Mouse (Mus musculus): ENCODE data around the gene Dnah12. TPM values are rescaled to one million over a fixed set of nuclear protein-coding genes. Genes with fewer than 3 reads are reported as not detected.
"Not testable (repeated sequence)": the region's sequence is repeated elsewhere in the genome, so short reads cannot be mapped to it uniquely, and the experiment has no call there.

Gene Dnah12
- polyA plus RNA-seq, 1 experiment from 2014 or later, result 0.06 TPM

DNA sequence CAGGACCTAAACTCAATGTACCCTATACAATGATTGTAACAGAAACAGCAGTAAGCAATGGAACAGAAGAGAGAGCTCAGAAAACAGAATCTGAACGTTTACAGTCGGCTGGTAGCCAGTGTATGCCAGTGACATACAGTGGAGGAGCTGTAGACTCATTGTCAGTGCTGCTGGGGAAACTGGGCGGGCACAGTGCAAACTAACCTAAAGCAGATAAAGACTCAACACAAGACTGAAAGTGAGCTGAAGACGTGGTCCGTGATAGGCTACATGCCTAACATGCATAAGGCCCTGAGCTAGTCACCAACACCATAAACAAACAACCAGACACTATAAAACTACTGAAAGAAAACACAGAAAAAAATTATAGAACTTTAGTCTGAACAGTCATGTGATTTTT is 188.6 kb downstream of the Dnah12 start:
- H3K27ac ChIP-seq, result no peak overlapping the region
- no peak for ATAC-seq (ENCODE audit: insufficient number of reproducible peaks, insufficient read depth, low FRiP score, low TSS enrichment, low read depth)
- H3K4me2 ChIP-seq, result no peak overlapping the region
- H3K36me3 ChIP-seq, result no peaks in the 10 kb centered on the region
- H3K27me3 ChIP-seq, result no peaks in the 10 kb centered on the region
- 85% methylated on average over 5 of the region's 5 CpGs for WGBS
- no peaks in the 10 kb centered on the region for H3K9me3 ChIP-seq
- H3K4me1 ChIP-seq (replicated peaks), result no peaks in the 10 kb centered on the region
- no peak overlapping the region for H3K9ac ChIP-seq (replicated peaks)
- no peak overlapping the region for H3K4me3 ChIP-seq (replicated peaks)

DNA sequence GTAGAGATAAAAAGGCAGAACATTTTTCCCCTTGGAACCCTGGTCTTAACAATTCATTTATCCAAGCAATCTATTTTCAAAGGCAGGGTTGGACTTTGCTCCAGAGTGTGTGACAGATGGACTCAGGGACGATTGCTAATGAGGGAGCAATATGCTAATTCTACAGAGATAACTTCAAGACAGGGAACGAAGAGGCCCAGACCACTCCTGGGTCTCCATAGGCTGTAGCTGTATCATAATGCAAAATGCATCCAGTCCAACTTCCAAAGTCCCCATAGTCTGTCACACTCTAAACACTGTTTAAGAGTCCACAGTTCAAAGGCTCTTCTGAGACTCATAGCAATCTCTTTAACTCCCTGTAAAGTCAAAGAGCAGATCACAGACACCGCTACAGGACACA is 194.2 kb downstream of the Dnah12 start:
- no peak overlapping the region for H3K9ac ChIP-seq (replicated peaks)
- H3K4me2 ChIP-seq, result no peak overlapping the region
- H3K4me3 ChIP-seq (replicated peaks), result no peak overlapping the region
- H3K4me1 ChIP-seq (replicated peaks), result no peaks in the 10 kb centered on the region
- H3K36me3 ChIP-seq, result no peaks in the 10 kb centered on the region
- no peak overlapping the region for H3K27ac ChIP-seq
- WGBS, result 77% methylated on average over 3 of the region's 3 CpGs
- ATAC-seq (ENCODE audit: insufficient number of reproducible peaks, insufficient read depth, low FRiP score, low TSS enrichment, low read depth), result no peak
- no peaks in the 10 kb centered on the region for H3K9me3 ChIP-seq
- H3K27me3 ChIP-seq, result no peaks in the 10 kb centered on the region

DNA sequence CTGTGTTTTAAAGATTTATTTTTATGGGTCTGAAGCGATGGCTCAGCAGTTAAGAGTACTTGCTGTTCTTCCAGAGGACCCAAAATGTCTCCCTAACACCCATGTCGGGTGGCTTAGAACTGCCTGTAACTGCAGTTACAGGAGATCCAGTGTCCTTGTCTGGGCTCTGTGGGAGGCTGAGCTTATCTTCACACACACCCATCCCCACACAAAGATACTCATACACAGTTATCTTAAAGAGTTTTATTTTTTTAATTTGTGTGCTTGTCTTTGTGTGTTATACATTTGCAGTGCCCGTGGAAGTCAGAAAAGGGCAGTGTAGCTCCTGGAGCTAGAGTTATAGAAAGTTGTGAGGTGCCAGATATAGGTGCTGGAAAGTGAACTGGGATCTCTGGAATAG is 197.7 kb downstream of the Dnah12 start:
- Histone ChIP-seq H3K27ac (no peak overlapping the region), H3K4me1 (replicated peaks) (no peaks in the 10 kb centered on the region), H3K36me3 (no peaks in the 10 kb centered on the region), H3K4me2 (no peak overlapping the region), H3K4me3 (replicated peaks) (no peak overlapping the region), H3K27me3 (no peaks in the 10 kb centered on the region), H3K9me3 (no peaks in the 10 kb centered on the region), H3K9ac (replicated peaks) (no peak overlapping the region)
- no peak for ATAC-seq (ENCODE audit: insufficient number of reproducible peaks, insufficient read depth, low FRiP score, low TSS enrichment, low read depth)
- 88% methylated on average over 3 of the region's 3 CpGs for WGBS

DNA sequence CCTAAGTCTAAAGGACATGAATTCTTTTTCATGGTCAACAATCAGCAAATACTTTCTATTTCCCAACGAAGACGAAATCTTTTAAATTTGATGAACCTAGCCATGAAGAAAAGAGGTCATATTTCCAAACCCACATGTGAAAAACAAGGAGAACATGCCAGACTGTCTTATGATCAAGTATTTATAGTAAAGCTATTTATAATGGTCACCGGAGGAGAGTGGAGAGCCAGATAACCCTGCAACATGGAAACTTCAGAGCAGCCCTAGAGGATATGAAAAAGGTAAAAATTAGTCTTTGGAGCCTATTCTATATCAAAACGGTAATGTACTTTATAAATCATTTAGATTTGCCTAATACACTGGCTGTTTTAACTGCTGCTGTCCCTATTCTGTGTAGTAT is 201.3 kb downstream of the Dnah12 start, which contains the start of gene Asb14:
TSS of gene Asb14 (plus strand) at position 166 of the 400 bp plus-strand sequence.
- Histone ChIP-seq H3K9ac (replicated peaks) (no peak within 1 kb of the TSS), H3K27me3 (no peaks in the 10 kb centered on the region), H3K4me1 (replicated peaks) (no peaks in the 10 kb centered on the region), H3K4me3 (replicated peaks) (no peak within 1 kb of the TSS), H3K36me3 (no peaks in the 10 kb centered on the region), H3K9me3 (no peaks in the 10 kb centered on the region), H3K4me2 (no peak within 1 kb of the TSS), H3K27ac (no peak within 1 kb of the TSS)
- 88% methylated on average over 4 of the region's 4 CpGs for WGBS
- ATAC-seq (ENCODE audit: insufficient number of reproducible peaks, insufficient read depth, low FRiP score, low TSS enrichment, low read depth), result no peak

DNA sequence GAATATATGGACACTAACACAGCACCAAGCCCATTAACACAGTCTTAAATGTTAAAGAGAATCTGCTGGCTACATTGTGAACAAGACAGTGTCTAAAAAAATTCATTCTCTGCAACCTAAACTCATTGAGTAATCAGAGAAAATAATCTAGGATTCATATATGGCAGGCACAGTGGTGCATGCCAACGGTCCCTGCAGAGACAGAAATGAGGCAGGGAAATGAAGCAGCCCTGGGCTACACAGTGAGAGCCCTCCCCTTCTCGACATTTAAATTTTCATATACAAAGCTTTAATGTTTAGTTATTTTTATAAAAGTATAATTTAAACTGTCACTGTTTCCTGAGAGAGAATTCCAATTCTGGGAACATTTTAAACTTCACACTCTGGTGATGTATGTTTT is 206.4 kb downstream of the Dnah12 start:
- Histone ChIP-seq H3K27me3 (no peaks in the 10 kb centered on the region), H3K9me3 (no peaks in the 10 kb centered on the region), H3K4me2 (no peak overlapping the region), H3K4me1 (replicated peaks) (no peaks in the 10 kb centered on the region), H3K9ac (replicated peaks) (no peak overlapping the region), H3K36me3 (no peaks in the 10 kb centered on the region), H3K27ac (no peak overlapping the region), H3K4me3 (replicated peaks) (no peak overlapping the region)
- ATAC-seq (ENCODE audit: insufficient number of reproducible peaks, insufficient read depth, low FRiP score, low TSS enrichment, low read depth), result no peak
- WGBS, result 84% methylated on average over 2 of the region's 2 CpGs

DNA sequence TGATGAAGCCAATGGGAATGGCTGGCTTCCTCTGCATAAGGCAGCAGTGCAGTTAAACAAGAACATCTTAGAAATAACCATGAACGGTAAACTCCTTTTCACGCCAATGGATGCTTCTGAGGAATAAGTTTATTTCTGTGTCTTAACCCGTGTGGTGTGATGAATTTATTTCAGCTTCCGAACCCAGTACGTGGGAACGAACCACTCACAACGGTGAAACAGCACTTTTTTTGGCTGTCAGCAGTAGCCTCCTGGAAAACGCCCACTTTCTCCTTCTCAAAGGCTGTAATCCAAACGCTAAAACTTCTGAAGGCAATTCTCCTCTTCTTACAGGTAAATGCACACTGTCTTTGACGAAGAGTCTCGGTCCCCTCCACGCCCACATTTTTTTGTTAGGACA is 207.8 kb downstream of the Dnah12 start:
- H3K36me3 ChIP-seq, result no peaks in the 10 kb centered on the region
- no peak overlapping the region for H3K4me3 ChIP-seq (replicated peaks)
- no peak for ATAC-seq (ENCODE audit: insufficient number of reproducible peaks, insufficient read depth, low FRiP score, low TSS enrichment, low read depth)
- WGBS, result 87% methylated on average over 12 of the region's 12 CpGs
- no peak overlapping the region for H3K27ac ChIP-seq
- H3K9me3 ChIP-seq, result no peaks in the 10 kb centered on the region
- no peak overlapping the region for H3K9ac ChIP-seq (replicated peaks)
- H3K4me1 ChIP-seq (replicated peaks), result no peaks in the 10 kb centered on the region
- no peaks in the 10 kb centered on the region for H3K27me3 ChIP-seq
- H3K4me2 ChIP-seq, result no peak overlapping the region

DNA sequence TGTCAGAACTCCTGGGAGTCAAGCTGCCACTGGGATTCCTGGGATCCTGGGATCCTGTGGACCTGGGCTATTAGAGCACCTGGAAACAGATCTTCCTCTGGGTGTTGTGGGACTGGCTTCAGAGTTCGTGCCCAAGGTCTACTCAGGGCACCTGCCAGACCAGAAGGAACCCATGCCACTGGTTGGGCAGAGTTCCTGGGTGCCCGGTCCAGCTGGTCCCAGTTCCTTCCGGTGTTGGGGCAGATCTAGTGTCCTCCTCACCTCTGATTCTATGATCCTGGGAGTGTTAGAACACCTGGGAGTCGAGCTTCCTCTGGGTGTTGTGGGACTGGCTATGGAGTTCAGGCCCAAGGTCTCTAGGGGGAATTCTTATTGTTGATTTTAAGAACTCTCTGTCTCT is 214.3 kb downstream of the Dnah12 start:
- Histone ChIP-seq H3K4me3 (replicated peaks) (no peak overlapping the region), H3K4me1 (replicated peaks) (no peaks in the 10 kb centered on the region), H3K36me3 (no peaks in the 10 kb centered on the region), H3K9me3 (no peaks in the 10 kb centered on the region), H3K27me3 (no peaks in the 10 kb centered on the region), H3K9ac (replicated peaks) (no peak overlapping the region), H3K4me2 (no peak overlapping the region), H3K27ac (no peak overlapping the region)
- 86% methylated on average over 4 of the region's 4 CpGs for WGBS
- no peak for ATAC-seq (ENCODE audit: insufficient number of reproducible peaks, insufficient read depth, low FRiP score, low TSS enrichment, low read depth)

DNA sequence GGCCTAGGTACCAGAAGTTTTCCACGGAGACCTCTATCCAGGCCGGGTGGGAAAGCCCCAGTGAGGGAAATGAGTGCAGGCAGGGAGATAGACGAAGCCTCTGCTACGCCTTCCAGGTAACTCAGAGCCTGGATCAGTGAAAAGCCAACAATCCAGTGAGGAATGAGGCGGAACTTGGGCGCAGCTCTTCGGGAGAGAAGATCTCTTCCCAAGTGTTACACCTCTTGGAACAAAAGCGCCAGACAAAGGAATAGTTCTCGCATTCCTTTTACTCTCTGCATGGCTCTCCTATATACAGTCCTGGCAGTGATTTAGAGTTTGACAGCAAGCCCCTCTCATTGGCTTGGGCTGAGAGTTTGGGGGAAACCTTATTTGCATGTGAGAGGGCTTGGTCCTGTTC is 217.4 kb downstream of the Dnah12 start:
- not testable (repeated sequence) for H3K27me3 ChIP-seq; H3K9ac ChIP-seq (replicated peaks); H3K4me1 ChIP-seq (replicated peaks); H3K9me3 ChIP-seq; H3K36me3 ChIP-seq; ATAC-seq (ENCODE audit: insufficient number of reproducible peaks, insufficient read depth, low FRiP score, low TSS enrichment, low read depth); H3K4me2 ChIP-seq; H3K27ac ChIP-seq; H3K4me3 ChIP-seq (replicated peaks)
- WGBS, result 57% methylated on average over 9 of the region's 9 CpGs

DNA sequence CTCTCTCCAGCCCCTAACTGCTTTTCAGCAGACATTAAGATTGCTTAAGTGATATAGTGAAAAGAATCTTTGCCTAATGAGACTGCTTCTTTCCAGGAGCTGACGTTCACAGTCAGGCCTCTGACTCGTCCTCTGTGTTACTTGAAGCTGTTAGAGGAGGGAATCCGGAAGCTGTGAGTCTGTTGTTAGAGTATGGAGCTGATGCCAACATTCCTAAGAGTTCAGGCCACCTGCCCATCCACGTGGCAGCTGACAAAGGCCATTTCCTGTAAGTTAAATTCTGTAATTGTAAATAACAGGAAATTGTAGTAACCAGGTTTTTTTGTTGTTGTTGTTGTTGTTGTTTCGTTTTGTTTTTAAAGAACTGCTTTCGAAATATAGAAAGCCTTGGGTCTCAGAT is 218.1 kb downstream of the Dnah12 start:
- Histone ChIP-seq H3K4me3 (replicated peaks) (no peak overlapping the region), H3K4me1 (replicated peaks) (no peaks in the 10 kb centered on the region), H3K27ac (no peak overlapping the region), H3K36me3 (no peaks in the 10 kb centered on the region), H3K9ac (replicated peaks) (no peak overlapping the region), H3K9me3 (no peaks in the 10 kb centered on the region), H3K27me3 (no peaks in the 10 kb centered on the region), H3K4me2 (no peak overlapping the region)
- no peak for ATAC-seq (ENCODE audit: insufficient number of reproducible peaks, insufficient read depth, low FRiP score, low TSS enrichment, low read depth)
- 71% methylated on average over 6 of the region's 6 CpGs for WGBS

DNA sequence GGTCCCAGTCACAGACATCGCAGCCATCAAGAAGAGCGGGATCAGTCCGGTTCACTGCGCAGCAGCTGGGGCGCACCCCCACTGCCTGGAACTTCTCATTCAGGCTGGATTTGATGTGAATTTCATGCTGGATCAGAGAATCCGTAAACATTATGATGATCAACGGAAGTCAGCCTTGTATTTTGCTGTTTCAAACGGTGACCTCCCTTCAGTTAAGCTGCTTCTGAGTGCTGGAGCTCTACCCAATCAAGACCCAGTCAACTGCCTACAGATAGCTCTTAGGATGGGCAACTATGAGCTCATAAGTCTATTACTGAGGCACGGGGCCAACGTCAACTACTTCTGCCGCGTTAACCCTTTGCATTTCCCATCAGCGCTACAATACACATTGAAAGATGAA is 218.8 kb downstream of the Dnah12 start:
- no peaks in the 10 kb centered on the region for H3K4me1 ChIP-seq (replicated peaks)

DNA sequence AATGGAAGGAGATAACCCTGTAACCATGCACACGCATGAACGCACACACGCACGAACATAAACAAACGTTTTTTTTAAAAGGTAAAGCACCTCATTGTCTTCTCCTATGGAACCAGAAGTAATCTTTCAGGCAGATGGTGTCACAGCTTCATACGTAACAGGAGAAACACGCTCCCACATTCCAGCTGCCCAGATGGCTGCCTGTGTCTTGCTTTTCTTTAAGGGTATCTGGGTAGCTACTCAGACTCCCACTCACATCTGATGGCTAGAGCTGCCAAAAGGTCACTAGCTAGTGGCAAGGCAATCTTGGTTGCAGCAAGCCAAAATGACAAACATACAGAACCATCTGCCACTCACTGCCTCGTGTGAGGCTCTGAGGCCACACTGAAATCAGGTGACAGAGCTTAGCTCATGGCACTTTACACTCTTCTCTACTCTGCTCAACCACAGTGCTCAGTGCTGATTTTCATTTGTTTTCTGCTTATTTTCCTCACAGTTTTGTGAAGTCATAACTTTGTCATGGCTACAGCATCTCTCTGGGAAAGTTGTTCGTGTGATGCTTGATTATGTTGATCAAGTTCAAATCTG is 220.7 kb downstream of the Dnah12 start:
- Histone ChIP-seq H3K27ac (no peak overlapping the region), H3K9me3 (no peaks in the 10 kb centered on the region), H3K36me3 (peaks cover 4% of the 10 kb centered on the region; the same call in 1 of the 2 replicates), H3K4me1 (replicated peaks) (no peaks in the 10 kb centered on the region), H3K9ac (replicated peaks) (no peak overlapping the region), H3K4me3 (replicated peaks) (no peak overlapping the region), H3K27me3 (no peaks in the 10 kb centered on the region), H3K4me2 (no peak overlapping the region)
- 84% methylated on average over 9 of the region's 9 CpGs for WGBS
- ATAC-seq (ENCODE audit: insufficient number of reproducible peaks, insufficient read depth, low FRiP score, low TSS enrichment, low read depth), result no peak

More for the DNA sequence above, 218.8 kb downstream of the Dnah12 start:
- WGBS, result 93% methylated on average over 13 of the region's 13 CpGs
- H3K27me3 ChIP-seq, result no peaks in the 10 kb centered on the region
- no peak overlapping the region for H3K4me3 ChIP-seq (replicated peaks)
- H3K9ac ChIP-seq (replicated peaks), result no peak overlapping the region
- ATAC-seq (ENCODE audit: insufficient number of reproducible peaks, insufficient read depth, low FRiP score, low TSS enrichment, low read depth), result no peak
- H3K4me2 ChIP-seq, result no peak overlapping the region
- no peak overlapping the region for H3K27ac ChIP-seq
- no peaks in the 10 kb centered on the region for H3K36me3 ChIP-seq
- H3K9me3 ChIP-seq, result no peaks in the 10 kb centered on the region

DNA sequence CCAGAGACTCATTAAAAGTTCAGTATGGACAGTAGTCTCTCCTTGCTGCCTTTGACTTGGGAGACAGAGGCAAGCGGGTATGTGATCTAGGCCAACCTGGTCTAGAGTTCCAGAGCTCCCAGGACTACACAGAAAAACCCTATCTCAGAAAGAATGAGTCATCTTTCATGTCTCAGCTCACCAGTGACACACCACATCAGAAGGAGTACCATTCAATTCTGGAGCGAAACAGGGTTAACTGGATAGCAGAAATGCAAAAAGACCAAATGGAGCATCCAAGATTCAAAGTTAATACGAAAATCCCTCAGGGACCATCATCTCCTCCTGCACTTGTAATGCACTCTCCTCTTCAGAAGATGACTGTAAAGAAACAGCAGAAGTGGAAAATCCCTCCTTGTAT is 226.2 kb downstream of the Dnah12 start:
- H3K4me2 ChIP-seq, result no peak overlapping the region
- peaks cover 45% of the 10 kb centered on the region for H3K36me3 ChIP-seq
- WGBS, result 92% methylated on average over 3 of the region's 3 CpGs
- ATAC-seq (ENCODE audit: insufficient number of reproducible peaks, insufficient read depth, low FRiP score, low TSS enrichment, low read depth), result no peak
- H3K4me3 ChIP-seq (replicated peaks), result no peak overlapping the region
- no peaks in the 10 kb centered on the region for H3K4me1 ChIP-seq (replicated peaks)
- no peak overlapping the region for H3K27ac ChIP-seq
- no peaks in the 10 kb centered on the region for H3K9me3 ChIP-seq
- no peaks in the 10 kb centered on the region for H3K27me3 ChIP-seq
- no peak overlapping the region for H3K9ac ChIP-seq (replicated peaks)
